27 mouse cellular contexts compared by ENCODE assay signal in genomic region chr3:113105979-113106378, GRCm38 (mm10).
DNase-seq lines count a peak whose midpoint lies in the region; ATAC-seq and TF ChIP-seq lines count a peak whose summit lies in the region.
"Had no signal": no experiment of that assay in that cellular context is flagged by ENCODE, and none has a peak within 500 bp of the region (broad histone marks: within the 10 kb centered on the region; RNA-seq: fewer than 3 reads in every experiment).

No protein-coding gene starts in this region.

- no peaks in the 10 kb centered on the region for H3K4me1 ChIP-seq in hindbrain, embryonic 16.5 days (ENCODE audit: control insufficient read depth, insufficient read depth, low read depth, low read length)
- no peaks in the 10 kb centered on the region for H3K4me1 ChIP-seq in hindbrain, embryonic 10.5 days (replicated peaks)
- H3K4me1 ChIP-seq in midbrain, postnatal 0 days (ENCODE audit: insufficient read depth, low read length), result no peaks in the 10 kb centered on the region
- H3K4me1 ChIP-seq in midbrain, embryonic 14.5 days (ENCODE audit: control insufficient read depth, insufficient read depth, low read length), result no peaks in the 10 kb centered on the region
- H3K4me1 ChIP-seq: embryonic facial prominence, embryonic 10.5 days; embryonic facial prominence, embryonic 13.5 days; forebrain, embryonic 12.5 days; forebrain, embryonic 15.5 days; heart, embryonic 12.5 days; heart, embryonic 15.5 days; hindbrain, embryonic 15.5 days had no signal

- no peaks in the 10 kb centered on the region for H3K27me3 ChIP-seq in hindbrain, embryonic 16.5 days (replicated peaks; ENCODE audit: control insufficient read depth, insufficient read depth, low read length)
- H3K27me3 ChIP-seq in hindbrain, embryonic 10.5 days (ENCODE audit: insufficient read depth, poor library complexity, severe bottlenecking), result no peaks in the 10 kb centered on the region
- H3K27me3 ChIP-seq in midbrain, postnatal 0 days (ENCODE audit: insufficient read depth, low read length), result no peaks in the 10 kb centered on the region
- H3K27me3 ChIP-seq in midbrain, embryonic 14.5 days (ENCODE audit: control insufficient read depth, insufficient read depth, low read length), result no peaks in the 10 kb centered on the region
- H3K27me3 ChIP-seq: embryonic facial prominence, embryonic 13.5 days; forebrain, embryonic 12.5 days; forebrain, embryonic 15.5 days; heart, embryonic 12.5 days; heart, embryonic 15.5 days; hindbrain, embryonic 15.5 days had no signal

- no peak for TF ChIP-seq POLR2A in brain, embryonic 14.5 days (IDR thresholded peaks at IDR 0.05; ENCODE audit: borderline replicate concordance, extremely low read depth, insufficient read depth, insufficient read length, poor library complexity, severe bottlenecking)

- no peak for DNase-seq in hindbrain, embryonic 10.5 days (ENCODE audit: low spot score)
- DNase-seq in midbrain, postnatal 0 days (ENCODE audit: low spot score), result peak; percentile 51
- DNase-seq in midbrain, embryonic 14.5 days, result no peak
- peak; percentile 22 for DNase-seq in brain, embryonic 14.5 days (ENCODE audit: low read depth)
- DNase-seq in adrenal gland, postnatal 4 days (ENCODE audit: low spot score in 2 of 2), result no peak
- DNase-seq: adrenal gland, adult 2 months; adrenal gland, postnatal 14 days; cerebellum, adult 11-12 months; cerebellum, adult 9-10 months; cerebellum, postnatal 36 days; embryo, embryonic 11 days; gastrocnemius, postnatal 25 days; heart, adult 18-20 months; heart, postnatal 10 days; heart, postnatal 36 days had no signal

- TF ChIP-seq CTCF in midbrain, postnatal 0 days (IDR thresholded peaks at IDR 0.05), result no peak
- TF ChIP-seq CTCF in brain, embryonic 14.5 days (IDR thresholded peaks at IDR 0.05; ENCODE audit: borderline replicate concordance, extremely low read depth, insufficient read depth, insufficient read length), result no peak

- H3K36me3 ChIP-seq in hindbrain, embryonic 16.5 days (ENCODE audit: control insufficient read depth, insufficient read depth, low read length), result no peaks in the 10 kb centered on the region
- no peaks in the 10 kb centered on the region for H3K36me3 ChIP-seq in hindbrain, embryonic 10.5 days
- H3K36me3 ChIP-seq in midbrain, postnatal 0 days (ENCODE audit: insufficient read depth, low read length), result no peaks in the 10 kb centered on the region
- no peaks in the 10 kb centered on the region for H3K36me3 ChIP-seq in midbrain, embryonic 14.5 days (ENCODE audit: control insufficient read depth, insufficient read depth, low read length)
- H3K36me3 ChIP-seq: embryonic facial prominence, embryonic 10.5 days; embryonic facial prominence, embryonic 13.5 days; forebrain, embryonic 12.5 days; forebrain, embryonic 15.5 days; heart, embryonic 12.5 days; heart, embryonic 15.5 days; hindbrain, embryonic 15.5 days had no signal

- WGBS in hindbrain, embryonic 16.5 days, result 62% methylated on average over 1 of the region's 1 CpGs
- 86% methylated on average over 1 of the region's 1 CpGs for WGBS in hindbrain, embryonic 10.5 days
- 78% methylated on average over 1 of the region's 1 CpGs for WGBS in midbrain, postnatal 0 days
- WGBS in midbrain, embryonic 14.5 days, result 78% methylated on average over 1 of the region's 1 CpGs

- no peak overlapping the region for H3K4me3 ChIP-seq in hindbrain, embryonic 16.5 days (ENCODE audit: low read length)
- H3K4me3 ChIP-seq in hindbrain, embryonic 10.5 days, result no peak overlapping the region
- H3K4me3 ChIP-seq in midbrain, postnatal 0 days (ENCODE audit: low read depth, low read length), result no peak overlapping the region
- no peak overlapping the region for H3K4me3 ChIP-seq in midbrain, embryonic 14.5 days (replicated peaks; ENCODE audit: low read depth, low read length)
- H3K4me3 ChIP-seq: embryonic facial prominence, embryonic 10.5 days; embryonic facial prominence, embryonic 13.5 days; erythroblast, embryonic 14.5 days; forebrain, embryonic 12.5 days; forebrain, embryonic 15.5 days; heart, embryonic 12.5 days; heart, embryonic 15.5 days; hindbrain, embryonic 15.5 days had no signal

- no peak overlapping the region for H3K27ac ChIP-seq in hindbrain, embryonic 16.5 days (ENCODE audit: low read depth, low read length)
- no peak overlapping the region for H3K27ac ChIP-seq in hindbrain, embryonic 10.5 days
- H3K27ac ChIP-seq in midbrain, postnatal 0 days (ENCODE audit: low read depth, low read length), result no peak overlapping the region
- H3K27ac ChIP-seq in midbrain, embryonic 14.5 days (replicated peaks; ENCODE audit: low read depth, low read length), result no peak overlapping the region
- H3K27ac ChIP-seq: embryonic facial prominence, embryonic 10.5 days; embryonic facial prominence, embryonic 13.5 days; forebrain, embryonic 12.5 days; forebrain, embryonic 15.5 days; heart, embryonic 15.5 days; hindbrain, embryonic 15.5 days had no signal

- ATAC-seq in hindbrain, embryonic 16.5 days, result peak; percentile 68; the same call in 1 of the 2 replicates
- no peak for ATAC-seq in midbrain, postnatal 0 days (ENCODE audit: low FRiP score)
- no peak for ATAC-seq in midbrain, embryonic 14.5 days (ENCODE audit: low FRiP score, low TSS enrichment)
- ATAC-seq: CD4-positive, CD25-positive, alpha-beta regulatory T cell, adult 4 months; forebrain, embryonic 15.5 days; inflammation-experienced regulatory T-cells, adult 6 months; intestine, embryonic 16.5 days had no signal

- H3K9me3 ChIP-seq in hindbrain, embryonic 16.5 days (ENCODE audit: control insufficient read depth, low read length), result no peaks in the 10 kb centered on the region
- H3K9me3 ChIP-seq in hindbrain, embryonic 10.5 days, result no peaks in the 10 kb centered on the region
- H3K9me3 ChIP-seq in midbrain, postnatal 0 days (ENCODE audit: low read length), result 0 out of 2 replicates have a peak, but pooled peaks cover 2% of the 10 kb centered on the region
- H3K9me3 ChIP-seq in midbrain, embryonic 14.5 days (ENCODE audit: control insufficient read depth, low read length), result no peaks in the 10 kb centered on the region
- H3K9me3 ChIP-seq: embryonic facial prominence, embryonic 10.5 days; embryonic facial prominence, embryonic 13.5 days; forebrain, embryonic 12.5 days; forebrain, embryonic 15.5 days; heart, embryonic 15.5 days; hindbrain, embryonic 15.5 days had no signal

- no peak overlapping the region for H3K9ac ChIP-seq in hindbrain, embryonic 16.5 days (ENCODE audit: low read depth, low read length)
- no peak overlapping the region for H3K9ac ChIP-seq in midbrain, postnatal 0 days (replicated peaks; ENCODE audit: low read length, poor library complexity, severe bottlenecking)
- no peak overlapping the region for H3K9ac ChIP-seq in midbrain, embryonic 14.5 days (replicated peaks; ENCODE audit: low read length)
- H3K9ac ChIP-seq: embryonic facial prominence, embryonic 13.5 days; forebrain, embryonic 12.5 days; forebrain, embryonic 15.5 days; heart, embryonic 12.5 days; heart, embryonic 15.5 days; hindbrain, embryonic 15.5 days had no signal

- no peak overlapping the region for H3K4me2 ChIP-seq in hindbrain, embryonic 16.5 days (ENCODE audit: low read length)
- no peak overlapping the region for H3K4me2 ChIP-seq in midbrain, postnatal 0 days (ENCODE audit: low read depth, low read length, poor library complexity, severe bottlenecking)
- no peak overlapping the region for H3K4me2 ChIP-seq in midbrain, embryonic 14.5 days (ENCODE audit: low read length)
- H3K4me2 ChIP-seq: embryonic facial prominence, embryonic 13.5 days; forebrain, embryonic 12.5 days; forebrain, embryonic 15.5 days; heart, embryonic 12.5 days; heart, embryonic 15.5 days; hindbrain, embryonic 15.5 days had no signal

Comparison
In these comparisons a context has a peak if more than half of its experiments do, and no peak if none do; other contexts are left out.
1. DNase-seq: peak in midbrain, postnatal 0 days (single experiment) and brain, embryonic 14.5 days (single experiment); none in hindbrain, embryonic 10.5 days (single experiment), midbrain, embryonic 14.5 days (single experiment) and adrenal gland, postnatal 4 days (0 of 2).